Mouse (Mus musculus): ENCODE measurements around the gene Stk26.

Gene Stk26

DNA sequence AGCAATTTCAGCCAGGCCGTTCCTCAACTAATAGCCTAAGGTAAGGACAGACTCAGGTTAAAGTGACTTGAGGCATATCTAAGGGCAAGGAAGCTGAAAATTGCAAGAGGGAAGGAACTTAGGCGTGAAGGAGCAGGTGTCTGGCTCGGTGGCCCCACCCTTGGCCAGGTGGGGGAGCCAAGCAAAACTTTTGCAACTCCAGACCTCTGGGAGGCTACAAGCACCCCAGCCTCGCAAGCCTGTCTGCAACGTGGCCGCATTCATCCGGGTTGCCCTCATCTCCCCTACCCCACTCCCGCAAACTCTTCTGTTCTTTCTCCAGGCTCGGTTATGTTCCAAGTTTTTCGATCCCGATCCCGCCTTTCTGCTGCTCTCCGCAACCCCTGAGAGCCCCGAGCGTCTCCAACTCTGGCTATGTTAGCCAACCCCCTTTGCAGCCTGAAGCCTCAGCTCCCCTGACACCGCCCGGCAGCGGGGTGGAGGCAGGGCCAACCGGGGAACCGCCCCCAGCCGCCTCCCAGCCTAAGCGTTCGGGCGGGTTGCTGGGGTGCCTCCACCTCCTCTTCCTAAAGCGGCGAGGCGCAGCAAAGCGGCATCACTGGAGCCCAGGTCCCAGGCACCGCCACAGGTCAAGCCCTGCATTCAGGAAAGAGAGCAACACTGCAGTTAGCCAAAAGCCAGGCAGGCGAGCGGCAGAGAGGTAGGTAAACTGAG is at the start of gene Stk26:
Stk26 (plus strand) TSS at position 201 of the 714 bp plus-strand sequence.
- peak; percentile 9 for DNase-seq

DNA sequence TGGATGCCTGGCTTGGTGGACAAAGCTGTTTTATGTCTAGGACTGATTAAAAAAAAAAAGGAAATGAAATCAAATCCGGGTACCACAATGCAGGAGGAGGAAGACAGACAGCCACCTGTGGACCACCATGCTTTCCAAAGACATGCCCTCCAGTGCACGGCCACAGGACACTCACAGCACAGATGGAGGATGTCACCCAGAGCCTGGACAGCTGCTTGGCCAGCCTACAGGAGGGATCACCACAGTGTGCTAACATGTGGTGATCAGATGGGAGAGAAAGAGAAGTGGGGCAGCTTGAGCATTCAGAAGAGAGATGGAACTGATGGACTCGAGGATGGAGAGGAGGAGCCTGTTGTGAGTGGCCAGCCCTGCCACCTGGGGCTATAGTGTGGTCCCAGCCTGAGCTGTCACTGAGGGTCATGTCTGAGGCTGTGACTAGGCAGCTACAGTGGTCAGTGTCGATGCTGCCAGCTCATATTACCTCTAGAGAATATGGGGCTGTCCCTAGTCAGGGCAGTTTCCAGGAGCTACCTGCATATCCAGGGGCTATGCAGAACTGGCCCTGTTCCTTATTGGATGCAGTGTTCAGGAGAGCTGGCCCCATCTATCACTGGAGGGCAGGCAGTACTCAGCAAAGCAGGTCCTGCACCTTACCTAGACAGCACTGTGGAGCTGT is 47.7 kb upstream of the Stk26 start:
- no peak for DNase-seq

DNA sequence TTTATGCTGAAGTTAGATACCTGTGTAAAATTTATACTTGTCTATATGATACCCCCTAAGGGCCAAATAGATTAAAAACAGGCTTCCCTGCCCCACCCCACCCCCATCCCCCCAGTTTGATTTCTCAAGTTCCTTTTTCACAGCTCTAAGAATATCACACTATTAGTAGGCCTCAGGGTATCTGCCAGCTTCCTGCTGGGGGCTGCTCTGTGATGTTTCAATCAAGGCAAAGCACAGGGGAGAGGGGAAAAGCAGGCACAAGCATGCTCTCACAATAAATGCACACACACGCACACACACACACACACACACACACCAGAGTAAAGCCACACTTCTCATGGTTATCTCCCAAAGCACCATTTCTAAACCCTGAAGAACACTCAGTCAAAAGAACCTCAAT is 43.0 kb upstream of the Stk26 start:
- no peak for DNase-seq

DNA sequence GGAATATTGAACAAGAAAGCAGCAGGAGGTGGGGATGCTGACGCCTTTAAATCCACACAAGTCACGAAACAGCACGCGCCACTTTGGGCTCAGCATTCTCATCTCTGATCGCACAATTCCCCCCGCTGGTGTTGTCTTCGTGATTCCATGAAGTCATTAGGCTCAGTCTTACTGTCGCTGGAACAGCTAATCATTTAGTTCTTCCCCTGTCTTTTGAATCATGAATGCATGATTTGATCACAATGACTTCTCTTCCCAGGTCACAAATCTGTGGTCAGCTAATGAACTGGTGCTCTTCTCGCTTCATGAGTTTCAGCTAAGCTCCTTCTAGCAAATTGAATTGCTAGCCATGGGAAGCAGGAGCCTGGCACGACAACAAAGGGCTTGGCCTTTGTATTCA is 42.3 kb upstream of the Stk26 start:
- no peak for DNase-seq

DNA sequence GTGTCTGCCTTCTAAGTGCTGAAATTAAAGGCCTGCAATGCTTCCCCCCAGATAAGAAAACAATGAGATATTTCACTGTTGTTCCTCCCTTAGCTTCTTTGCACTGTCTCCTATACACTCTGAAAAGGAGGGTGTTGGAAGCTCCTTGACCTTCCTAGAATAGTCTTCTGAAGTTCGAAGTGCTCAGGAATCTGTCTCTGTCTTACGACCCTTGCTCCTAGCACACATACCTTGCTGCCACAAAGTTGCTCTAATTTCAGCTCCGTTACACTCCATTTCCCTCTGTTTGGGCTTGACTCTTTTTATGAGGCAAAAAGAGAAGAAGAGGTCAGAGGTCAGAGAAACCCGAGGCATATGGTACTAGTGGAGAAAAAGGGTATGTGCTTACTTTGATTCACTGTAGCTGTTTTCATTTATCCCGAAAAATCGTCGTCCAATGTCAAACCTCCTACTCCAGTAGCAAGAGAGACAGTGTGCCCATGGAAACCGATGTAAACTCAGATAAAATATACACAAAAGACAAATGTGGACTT is 41.1 kb upstream of the Stk26 start:
- DNase-seq, result no peak

DNA sequence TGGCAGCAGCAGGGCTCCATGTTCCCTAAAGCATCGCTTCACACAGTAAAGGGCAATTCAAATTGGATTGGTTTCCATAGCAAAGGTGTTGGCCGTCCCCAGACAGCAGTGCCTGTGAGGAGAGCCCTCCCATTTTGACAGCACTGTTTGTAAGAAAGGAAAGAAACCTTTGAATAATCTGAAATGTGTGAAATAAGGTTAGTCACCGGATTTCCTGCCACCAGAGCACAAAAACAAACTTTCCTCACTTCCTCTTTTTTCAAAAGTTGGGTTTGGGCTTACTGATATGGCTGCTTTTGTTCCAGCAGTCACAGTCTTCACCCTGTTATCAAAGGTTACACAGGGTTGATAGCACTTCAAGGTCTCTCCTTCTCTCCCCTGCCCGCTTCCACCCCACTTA is 35.2 kb upstream of the Stk26 start:
- no peak for DNase-seq

DNA sequence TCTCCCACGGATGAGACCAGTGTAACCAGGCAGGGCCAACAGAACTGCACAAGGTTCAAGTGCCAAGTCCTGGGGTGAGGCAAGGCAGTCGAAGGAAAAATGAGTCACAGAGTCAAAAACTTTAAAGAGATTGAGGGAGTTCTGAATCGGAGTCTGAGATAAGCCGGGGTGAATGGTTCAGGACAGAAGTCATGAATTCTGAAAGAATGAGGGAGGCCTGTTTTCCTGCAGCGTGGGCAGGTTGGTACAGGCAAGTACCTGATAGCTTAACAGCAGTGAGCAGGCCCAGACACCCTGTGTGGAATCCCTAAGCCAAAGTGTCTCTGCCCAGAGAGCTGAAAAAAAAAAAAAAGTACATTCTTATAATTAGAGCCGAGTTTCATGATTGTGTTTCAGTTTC is 17.0 kb upstream of the Stk26 start:
- no peak for DNase-seq

DNA sequence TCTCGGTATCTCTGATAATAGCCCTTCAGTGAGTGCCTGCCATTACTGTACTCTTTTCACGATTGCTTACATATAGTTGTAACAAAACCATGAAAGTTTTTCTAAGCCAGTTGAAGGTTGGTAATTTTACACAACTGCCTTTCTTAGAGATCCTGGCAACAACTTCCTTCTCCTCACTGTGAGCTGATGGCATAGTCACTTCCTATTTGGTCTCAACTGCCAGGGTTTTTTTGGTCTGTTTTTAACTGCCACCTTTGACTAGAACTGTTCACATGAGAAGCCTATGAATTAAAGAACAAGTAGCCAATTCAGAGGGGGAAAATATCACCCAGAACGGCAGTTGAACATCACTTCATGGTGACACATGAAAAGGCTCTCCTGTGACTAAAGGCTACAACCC is 5.3 kb upstream of the Stk26 start:
- no peak for DNase-seq

DNA sequence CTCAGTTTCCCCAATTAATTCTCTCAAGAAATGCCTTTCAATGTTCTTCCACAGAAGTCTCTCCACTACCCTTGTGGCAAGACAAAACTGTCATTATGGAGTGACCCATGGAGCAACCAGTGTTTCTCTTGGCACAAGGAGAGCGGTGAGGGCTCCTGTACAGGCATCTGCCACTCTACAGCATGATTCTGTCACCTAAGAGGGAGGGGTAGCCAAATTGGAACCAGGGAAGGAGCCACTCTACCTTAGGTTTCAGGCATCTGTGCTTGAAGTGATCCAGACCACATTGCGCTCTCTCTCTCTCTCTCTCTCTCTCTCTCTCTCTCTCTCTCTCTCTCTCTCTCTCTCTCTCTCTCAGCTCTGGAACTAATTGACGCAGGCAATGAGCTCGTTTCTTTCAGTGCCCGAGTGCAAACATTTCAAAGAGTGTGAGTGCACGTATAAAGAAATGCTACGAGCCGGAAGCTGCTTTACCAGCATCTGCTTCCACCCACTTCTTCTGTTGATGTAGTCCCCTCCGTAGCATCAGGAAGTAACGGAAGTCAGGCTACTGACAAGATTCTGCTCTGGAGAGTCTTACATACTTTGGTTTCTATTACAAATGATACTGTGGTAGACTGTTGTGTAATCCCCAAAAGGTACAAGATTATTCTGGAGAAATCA is 4.7 kb upstream of the Stk26 start:
- DNase-seq, result no peak

DNA sequence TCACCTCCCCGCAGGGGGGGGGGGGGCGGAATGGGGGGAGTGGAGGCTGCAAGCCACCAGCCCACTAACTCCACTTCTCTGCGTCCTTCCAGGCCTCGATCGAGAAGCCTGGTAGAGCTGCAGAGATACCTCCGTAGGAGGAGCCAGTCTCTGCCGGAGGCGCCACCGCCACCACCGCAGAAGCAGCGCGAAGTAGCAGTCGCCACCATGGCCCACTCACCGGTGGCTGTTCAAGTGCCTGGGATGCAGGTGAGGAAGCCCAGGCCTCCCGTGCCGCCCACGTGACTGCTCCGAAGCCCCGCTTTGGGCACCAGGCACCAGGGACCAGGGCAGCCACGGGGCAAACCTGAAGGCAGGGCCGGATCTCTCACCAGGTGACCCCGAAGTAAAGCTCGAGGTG is 740 bp downstream of the Stk26 start:
- DNase-seq, result peak; percentile 6

DNA sequence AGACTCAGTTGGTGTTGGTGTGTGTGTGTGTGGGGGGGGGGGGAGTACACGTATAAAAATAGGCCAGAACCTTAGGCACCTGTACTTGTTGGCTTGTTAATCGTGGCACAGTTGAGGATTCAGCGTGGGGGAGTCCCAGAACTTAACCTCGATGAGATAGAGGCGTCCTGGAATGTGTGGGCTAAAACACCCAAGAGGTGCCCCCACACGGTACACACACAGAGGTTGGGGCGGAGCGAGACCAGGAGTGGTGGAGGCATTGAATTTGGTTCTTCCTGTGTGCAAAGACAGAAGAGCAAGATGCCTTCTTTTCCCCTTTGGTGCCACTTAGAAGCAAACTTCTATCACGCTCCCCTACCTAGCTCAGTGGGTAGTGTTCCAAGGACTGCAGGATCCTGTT is 1.2 kb downstream of the Stk26 start:
- no peak for DNase-seq

DNA sequence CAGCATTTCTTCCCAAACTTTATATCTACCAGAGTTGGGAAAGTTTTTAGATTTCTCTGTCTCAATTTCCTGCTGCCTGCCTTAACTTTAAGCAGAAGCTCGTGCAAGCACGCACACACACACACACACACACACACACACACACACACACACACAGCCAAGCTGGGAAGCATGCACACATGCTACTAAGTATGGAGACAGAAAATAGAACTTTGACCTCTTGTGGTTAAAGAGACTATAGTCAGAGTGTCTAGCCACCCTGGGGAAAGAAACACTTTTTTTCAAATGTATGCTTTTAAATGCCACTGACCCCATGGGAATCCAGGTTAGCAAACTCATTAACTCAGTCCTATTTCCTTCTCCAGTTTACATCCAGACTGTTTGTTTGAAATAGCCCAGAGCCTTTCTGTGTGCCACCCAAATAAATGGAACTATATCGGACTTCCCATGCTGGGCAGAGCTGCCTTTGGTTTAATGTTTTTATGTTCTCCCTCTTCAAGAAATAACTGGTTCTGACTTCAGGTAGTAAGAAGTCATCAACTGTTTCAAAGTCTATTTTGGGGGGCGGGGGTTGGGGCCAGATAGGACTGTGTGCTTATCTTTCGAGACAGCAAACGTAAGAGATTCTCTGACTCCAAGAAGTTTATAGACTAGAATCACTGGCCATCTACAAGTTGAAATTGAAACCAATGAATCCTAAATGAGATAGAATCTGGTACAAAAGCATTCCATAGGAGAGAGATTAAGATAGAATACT is 9.8 kb downstream of the Stk26 start:
- DNase-seq, result no peak

DNA sequence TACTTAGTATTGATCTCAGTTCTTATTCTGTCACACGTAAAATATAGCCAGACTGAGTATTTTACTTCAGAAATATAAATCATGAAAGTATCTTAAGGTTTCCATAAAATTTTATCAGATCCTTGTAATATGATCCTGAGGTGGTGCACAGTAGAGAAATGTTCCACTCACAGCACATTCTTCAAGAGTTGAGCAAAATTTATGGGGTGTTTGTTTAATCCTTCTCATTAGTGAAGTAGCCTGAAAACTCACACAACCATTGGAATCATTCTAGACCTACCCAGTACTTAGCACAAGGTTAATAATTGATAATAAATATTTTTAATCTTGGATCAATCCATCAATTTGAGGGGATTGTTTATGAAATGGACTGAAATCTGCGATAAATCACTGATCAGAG is 22.9 kb downstream of the Stk26 start:
- DNase-seq, result no peak

DNA sequence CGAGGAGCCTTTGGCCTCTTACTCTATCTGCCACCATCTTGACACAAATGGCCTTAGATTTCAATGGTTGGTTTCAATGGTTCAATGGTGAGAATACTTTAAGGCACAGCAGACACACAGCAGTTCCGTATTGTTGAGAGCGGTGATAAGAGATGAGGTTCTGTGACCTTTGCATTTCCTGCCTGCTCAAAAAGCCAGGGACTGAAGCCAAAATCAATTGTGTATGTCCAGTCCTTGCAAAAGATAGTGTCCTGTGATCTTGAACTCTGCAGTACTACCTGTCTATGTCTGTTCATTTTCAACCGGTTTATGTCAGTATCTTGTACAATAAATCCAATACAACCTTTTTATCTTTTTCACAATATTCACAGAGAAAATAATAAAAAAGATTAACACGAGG is 23.9 kb downstream of the Stk26 start:
- no peak for DNase-seq

DNA sequence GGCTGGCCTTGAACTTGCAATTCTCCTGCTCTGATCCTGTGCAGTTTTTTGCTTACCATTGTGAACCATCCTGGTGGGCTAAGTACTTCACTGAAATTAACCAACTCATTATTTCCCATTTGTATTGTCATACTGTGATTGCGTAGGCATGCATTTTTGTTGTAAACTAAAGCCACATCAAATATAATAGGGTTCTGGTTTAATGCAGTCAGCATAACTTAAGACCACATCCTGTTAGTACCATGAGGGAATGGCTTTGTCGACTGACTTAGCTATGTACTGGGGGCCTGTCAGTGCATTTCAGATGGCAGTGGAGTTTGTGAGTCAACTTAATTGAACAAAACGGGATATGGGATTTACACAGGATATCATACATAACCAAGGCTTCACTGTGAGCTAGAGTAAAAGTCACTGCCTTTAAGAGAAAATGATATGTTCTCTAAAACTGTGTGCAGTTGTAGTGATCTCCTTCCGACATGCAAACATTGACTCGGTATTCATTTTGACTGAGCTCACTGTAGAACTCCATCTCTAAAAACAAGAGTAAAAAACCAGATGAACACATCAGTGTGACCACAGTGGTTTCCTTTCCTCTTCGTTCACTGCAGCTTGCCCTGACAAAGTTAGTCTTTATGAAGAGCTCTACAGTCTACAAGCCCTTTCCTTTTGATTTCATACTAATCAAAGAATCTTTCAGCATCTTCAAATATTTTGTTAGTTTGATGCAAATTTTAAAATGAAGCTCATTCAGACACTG is 33.6 kb downstream of the Stk26 start:
- no peak for DNase-seq

DNA sequence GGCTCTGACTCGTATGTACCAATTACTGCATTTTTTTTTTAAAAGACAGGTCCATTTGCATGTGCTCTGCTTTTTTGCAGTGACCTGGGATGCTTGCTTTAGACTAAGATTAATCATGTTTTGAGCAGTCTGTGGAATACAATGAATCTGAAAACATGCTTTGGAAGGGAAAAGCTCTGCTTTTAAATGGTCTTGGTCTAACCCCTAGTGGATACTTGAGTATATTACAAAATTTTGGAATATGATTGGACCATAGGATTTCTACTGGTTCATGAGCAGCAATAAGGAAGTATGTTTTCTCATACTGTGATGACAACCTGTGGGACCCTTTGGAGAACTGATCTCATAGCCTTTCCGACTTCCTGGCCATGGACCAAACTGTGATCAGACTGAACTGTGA is 47.2 kb downstream of the Stk26 start:
- no peak for DNase-seq

DNA sequence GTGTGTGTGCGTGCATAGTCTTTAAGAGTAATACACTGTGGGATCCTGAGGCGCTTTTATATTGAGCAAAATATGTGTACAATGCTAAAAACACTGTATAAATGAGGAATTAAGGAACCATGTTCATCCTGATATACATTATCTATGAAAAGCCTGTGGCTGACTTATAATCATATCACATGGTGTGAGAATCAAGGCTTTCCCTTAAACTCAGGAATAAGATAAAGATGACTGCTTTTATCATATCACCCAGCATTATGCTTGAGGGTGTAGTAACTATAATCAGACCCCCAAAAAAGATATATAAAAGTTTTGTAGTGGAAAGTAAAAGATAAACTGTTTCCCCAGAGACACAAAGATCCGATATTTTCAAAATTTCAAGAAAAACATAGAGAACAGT is 62.6 kb downstream of the Stk26 start:
- no peak for DNase-seq

DNA sequence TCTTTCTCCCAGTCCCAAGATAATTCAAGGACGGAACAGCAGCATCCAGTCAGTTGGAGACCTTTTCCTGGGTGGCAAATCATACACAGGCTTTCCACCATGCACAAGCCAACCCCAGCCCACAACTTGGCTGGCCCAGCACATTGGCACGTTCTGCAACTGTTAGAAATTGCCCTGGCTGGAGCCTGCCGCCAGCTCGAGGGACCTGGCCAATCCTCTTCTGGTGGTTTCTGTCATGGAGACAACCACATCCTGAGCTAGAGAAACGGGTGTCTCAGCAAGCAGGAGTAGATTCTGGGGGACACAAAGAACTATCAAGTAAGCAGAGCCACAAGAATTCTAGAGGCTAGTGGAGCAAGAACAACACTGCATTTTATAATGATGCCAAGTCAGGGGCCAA is 69.1 kb downstream of the Stk26 start:
- DNase-seq, result no peak

DNA sequence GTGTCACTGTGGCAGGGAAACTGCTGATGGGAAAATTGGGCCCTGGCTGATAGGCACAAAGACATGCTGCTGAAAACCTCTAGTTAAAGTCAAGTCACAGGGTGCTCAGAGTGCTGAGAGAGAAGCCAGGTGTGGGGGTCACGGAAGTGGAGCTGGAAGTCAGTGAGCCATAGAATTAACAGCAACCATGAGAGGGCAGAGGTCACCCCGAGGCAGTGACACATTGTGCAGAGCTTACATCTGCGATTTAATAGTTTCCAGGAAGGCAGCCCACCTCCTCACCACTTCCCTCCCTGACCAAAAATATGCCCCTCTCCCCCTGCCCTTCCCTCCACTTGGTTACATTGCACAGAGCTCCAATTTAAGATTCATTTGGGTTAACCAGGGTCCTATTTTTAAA is 76.5 kb downstream of the Stk26 start:
- DNase-seq, result no peak

DNA sequence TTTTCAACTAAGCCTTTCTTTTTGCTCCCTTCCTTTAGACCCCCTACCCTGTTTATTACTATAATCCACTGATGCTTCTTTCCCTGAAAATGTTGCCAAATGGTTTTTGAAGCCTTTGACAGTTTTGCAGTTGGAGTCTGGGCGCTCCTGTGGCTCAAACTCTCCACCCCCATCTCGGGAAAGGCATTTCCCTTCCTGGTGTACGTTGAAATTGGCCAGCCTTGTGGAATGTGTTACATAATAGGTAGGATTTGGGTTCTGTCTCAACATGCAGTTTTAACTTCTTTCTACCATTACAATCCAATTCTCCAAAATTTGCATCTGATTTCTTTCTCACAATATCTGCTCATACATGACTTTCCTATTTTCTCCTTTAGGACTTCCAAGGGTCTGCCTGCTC is 77.9 kb downstream of the Stk26 start:
- DNase-seq, result no peak

DNA sequence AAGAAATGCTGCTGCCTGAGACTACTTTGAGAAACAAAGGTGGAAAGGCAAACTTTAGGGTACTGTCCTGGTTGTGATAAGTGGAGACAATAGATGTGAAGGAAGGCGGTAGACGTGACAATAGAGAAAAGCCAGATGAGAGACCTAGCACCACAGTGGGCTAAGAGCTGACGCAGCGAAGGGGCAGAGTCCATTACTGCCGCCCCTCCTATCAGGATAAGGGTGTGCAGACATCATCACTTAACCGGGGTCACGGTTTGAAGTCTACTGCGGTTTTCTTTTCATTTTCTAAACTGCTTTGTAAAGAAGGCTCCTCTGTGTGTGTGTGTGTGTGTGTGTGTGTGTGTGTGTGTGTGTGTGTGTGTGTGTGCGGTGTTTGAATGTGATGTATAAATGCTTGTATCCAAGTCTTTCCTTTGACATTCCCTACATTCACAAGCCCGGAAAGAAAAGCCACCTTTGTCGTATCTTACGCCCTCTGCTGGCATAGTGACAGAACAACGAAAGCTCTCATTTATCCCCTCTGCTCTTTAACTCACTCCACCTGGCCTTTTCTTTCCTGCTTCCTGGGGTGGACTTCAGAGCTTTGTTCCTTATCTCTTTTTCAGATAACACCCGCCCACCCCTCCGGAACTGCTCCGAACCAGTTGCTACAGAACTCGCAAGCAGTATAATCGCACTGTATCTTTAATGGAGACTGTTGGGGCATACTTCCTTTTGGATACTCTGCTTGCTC is 84.0 kb downstream of the Stk26 start:
- no peak for DNase-seq
